Mouse (Mus musculus) liver, embryonic 14.5 days (tissue): ENCODE data around the gene Irf4. TPM values are rescaled to one million over a fixed set of nuclear protein-coding genes. Genes with fewer than 3 reads are reported as not detected.

Experiments
- ATAC-seq: fragments of 200-750 bp; cut with Nextera tagmentation; 2 replicates; pipeline ENCODE4 v1.8.0; 2017; ENCODE audit warnings: moderate number of reproducible peaks, mild to moderate bottlenecking, moderate library complexity; ENCODE audit not compliant: insufficient read depth
- DNase-seq, 3 experiments: peaks; one replicate each; pipeline ENCODE4 v3.0.0-alpha.2; 2012 to 2013; ENCODE audit warnings: low read depth in 3 of 3, low spot score in 3 of 3
- H3K27ac ChIP-seq: fragments of 300-500 bp; sonication (generic); 2 replicates; pipeline ENCODE4 v1.5.1; 2014; ENCODE audit warnings: moderate library complexity, mild to moderate bottlenecking, control low read depth, inconsistent platforms
- H3K27me3 ChIP-seq: fragments of 300-500 bp; sonication (generic); 2 replicates; pipeline ENCODE4 v1.6.1; 2014; ENCODE audit warnings: mild to moderate bottlenecking, low read length, moderate library complexity; ENCODE audit not compliant: control insufficient read depth, insufficient read depth
- H3K36me3 ChIP-seq: fragments of 300-500 bp; sonication (generic); replicated peaks from 2 replicates; pipeline ENCODE4 v1.6.1; 2014; ENCODE audit warnings: low read depth; ENCODE audit not compliant: control insufficient read depth, insufficient read depth
- H3K4me1 ChIP-seq, 2 experiments: fragments of 200-500 bp in 1 of 2; fragments of 300-500 bp in 1 of 2; sonication (generic) in 1 of 2; replicated peaks; 2 replicates each; pipeline ENCODE4 v1.6.1; 2012 to 2014; ENCODE audit warnings: antibody characterized with exemption in 1 of 2, inconsistent platforms in 1 of 2, low read length in 1 of 2; ENCODE audit not compliant: control insufficient read depth in 2 of 2, insufficient read depth in 2 of 2
- H3K4me2 ChIP-seq: fragments of 300-500 bp; sonication (generic); 2 replicates; pipeline ENCODE4 v1.6.1; 2014; ENCODE audit warnings: low read depth, mild to moderate bottlenecking, control low read depth, moderate library complexity
- H3K4me3 ChIP-seq, 2 experiments: fragments of 200-500 bp in 1 of 2; fragments of 300-500 bp in 1 of 2; sonication (generic) in 1 of 2; 2 replicates each; pipeline ENCODE4 v1.5.1; 2012 to 2014; ENCODE audit warnings: low read depth in 2 of 2, low read length in 2 of 2, mild to moderate bottlenecking in 2 of 2, control low read depth in 1 of 2, inconsistent platforms in 1 of 2, moderate library complexity in 1 of 2; ENCODE audit not compliant: insufficient read depth in 1 of 2
- H3K9ac ChIP-seq: fragments of 300-500 bp; sonication (generic); replicated peaks from 2 replicates; pipeline ENCODE4 v1.6.1; 2014; ENCODE audit warnings: mild to moderate bottlenecking, control low read depth, moderate library complexity
- H3K9me3 ChIP-seq: fragments of 300-500 bp; sonication (generic); 2 replicates; pipeline ENCODE4 v1.6.1; 2016; ENCODE audit warnings: low read length, mixed read lengths; ENCODE audit not compliant: control insufficient read depth
- CTCF ChIP-seq: IDR thresholded peaks from 2 replicates; pipeline ENCODE4 v1.5.1; 2016; ENCODE audit warnings: antibody characterized with exemption, low read depth, control low read depth
- EP300 ChIP-seq: IDR thresholded peaks from 2 replicates; pipeline ENCODE4 v1.6.1; 2016; ENCODE audit warnings: antibody characterized with exemption, low read depth
- WGBS: fragments of 180-500 bp; shearing (Covaris S2); extraction: QIAGEN DNeasy Blood & Tissue Kit; methylation state at CpG from one replicate; pipeline ENCODE4 v1.1.7; 2014; ENCODE audit not compliant: insufficient replicate concordance; 5-methylcytosine and 5-hydroxymethylcytosine counted together
- polyA plus RNA-seq, 2 experiments: library from polyadenylated mRNA; depleted of rRNA in 1 of 2; stranded (reverse) in 1 of 2; unstranded in 1 of 2; fragments of >200 nt; fragmentation: Nextera tagmentation in 1 of 2; extraction: Ambion mirVana in 1 of 2; gene quantifications; 2 replicates each; pipeline versions ENCODE4 v1.2.1 to v1.2.3; 2012 to 2014

Irf4 gene
- polyA plus RNA-seq, 2 experiments = 0.08 to 0.11 TPM

DNA sequence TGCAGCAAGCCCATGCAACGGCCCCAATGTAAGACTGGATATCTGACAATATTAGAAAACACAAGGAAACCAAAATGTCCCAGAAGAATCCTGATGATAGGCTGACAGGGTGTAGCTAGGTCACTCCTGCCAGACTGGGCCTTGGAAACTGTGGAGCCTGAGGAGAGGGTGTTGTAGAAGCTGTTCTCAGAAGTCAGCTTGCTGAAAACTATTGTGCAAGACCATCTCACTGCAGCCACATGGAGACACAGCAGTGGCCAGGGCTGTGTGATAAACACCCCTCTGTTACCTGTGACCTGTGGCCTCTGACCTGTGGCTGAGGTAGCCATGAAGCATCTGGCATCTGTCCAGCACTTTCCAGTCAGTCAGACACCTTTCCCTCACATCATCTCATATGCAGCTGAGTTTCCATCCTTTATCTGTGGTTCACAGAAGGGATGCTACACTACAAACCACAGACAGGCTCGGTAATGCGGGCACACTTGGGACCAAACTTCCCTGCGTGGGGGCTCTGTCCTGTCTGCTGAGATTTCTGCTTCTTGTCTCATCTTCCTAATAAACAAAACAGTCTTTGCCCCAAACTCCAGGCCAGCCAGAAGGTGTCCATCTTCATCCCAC lies 36.5 kb downstream of the Irf4 start:
- H3K9ac ChIP-seq = no peak overlapping the region
- no peak overlapping the region for H3K4me3 ChIP-seq
- ATAC-seq = no peak
- no peaks in the 10 kb centered on the region for H3K36me3 ChIP-seq
- H3K4me1 ChIP-seq = no peaks in the 10 kb centered on the region
- DNase-seq = no peak
- WGBS = 44% methylated on average over 4 of the region's 4 CpGs
- no peaks in the 10 kb centered on the region for H3K9me3 ChIP-seq
- H3K4me2 ChIP-seq = no peak overlapping the region
- no peak overlapping the region for H3K27ac ChIP-seq
- TF ChIP-seq EP300 (no peak), CTCF (no peak)
- no peaks in the 10 kb centered on the region for H3K27me3 ChIP-seq

DNA sequence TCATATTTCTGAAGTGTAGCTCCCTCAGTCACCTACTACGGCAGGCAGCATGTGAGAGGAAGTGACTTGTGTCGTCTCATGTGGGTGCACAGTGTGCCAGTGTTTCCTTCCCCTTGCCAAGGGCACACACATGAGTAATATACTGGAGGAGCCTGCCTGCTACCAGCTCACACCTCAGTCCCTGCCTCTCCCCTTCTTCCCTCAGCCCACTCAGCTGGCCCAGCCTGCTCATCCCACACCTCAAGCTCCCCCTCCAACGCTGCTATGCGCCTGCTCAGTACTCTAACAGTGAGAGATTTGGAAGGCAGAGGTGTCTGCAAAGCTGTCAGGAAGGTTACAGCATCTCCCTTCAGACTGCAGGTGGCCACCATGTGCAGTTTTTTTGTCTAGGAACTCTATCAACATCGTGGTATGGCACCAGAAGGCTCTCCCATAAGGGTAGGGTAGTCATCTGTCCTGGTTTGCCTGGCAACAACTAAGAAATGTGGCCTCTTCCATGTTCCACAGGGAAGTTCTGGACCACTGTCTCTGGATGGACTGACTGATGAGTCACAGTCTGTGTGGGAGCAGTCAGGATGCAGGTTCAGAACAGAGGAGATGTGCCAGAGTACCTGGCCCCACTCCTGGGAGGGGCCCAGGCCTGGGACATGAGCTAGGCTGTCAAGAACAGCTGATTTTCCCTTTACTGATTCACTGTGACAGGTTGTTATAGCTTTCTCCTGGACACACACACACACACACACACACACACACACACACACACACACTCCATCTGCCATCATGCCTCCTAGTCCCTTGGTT lies 37.4 kb downstream of the Irf4 start:
- no peaks in the 10 kb centered on the region for H3K4me1 ChIP-seq
- WGBS = 39% methylated on average over 5 of the region's 5 CpGs
- no peak for ATAC-seq
- H3K27ac ChIP-seq = no peak overlapping the region
- TF ChIP-seq EP300 = no peak
- TF ChIP-seq CTCF = no peak
- H3K4me2 ChIP-seq = no peak overlapping the region
- no peak overlapping the region for H3K4me3 ChIP-seq
- H3K27me3 ChIP-seq = no peaks in the 10 kb centered on the region
- no peaks in the 10 kb centered on the region for H3K9me3 ChIP-seq
- DNase-seq = no peak
- no peaks in the 10 kb centered on the region for H3K36me3 ChIP-seq
- H3K9ac ChIP-seq = no peak overlapping the region

DNA sequence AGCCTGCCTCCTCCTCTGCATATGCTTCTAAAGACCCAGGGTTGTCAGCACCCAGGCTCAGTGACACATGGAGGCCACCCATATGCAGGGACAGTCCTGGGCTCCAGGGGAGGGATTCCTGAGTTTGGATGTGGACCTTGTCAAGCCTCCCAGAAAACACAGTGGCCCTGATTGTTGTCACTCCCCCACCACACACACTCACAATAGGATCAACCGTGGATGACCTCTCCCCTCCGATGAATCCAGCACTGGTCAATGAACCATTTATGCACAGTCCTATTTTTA lies 38.0 kb downstream of the Irf4 start:
- no peak for TF ChIP-seq CTCF
- TF ChIP-seq EP300 = no peak
- no peak for ATAC-seq
- Histone ChIP-seq H3K4me3 (no peak overlapping the region), H3K4me2 (no peak overlapping the region), H3K27me3 (no peaks in the 10 kb centered on the region), H3K36me3 (no peaks in the 10 kb centered on the region), H3K4me1 (no peaks in the 10 kb centered on the region), H3K27ac (no peak overlapping the region), H3K9me3 (no peaks in the 10 kb centered on the region), H3K9ac (no peak overlapping the region)
- DNase-seq = no peak
- WGBS = 59% methylated on average over 2 of the region's 2 CpGs

DNA sequence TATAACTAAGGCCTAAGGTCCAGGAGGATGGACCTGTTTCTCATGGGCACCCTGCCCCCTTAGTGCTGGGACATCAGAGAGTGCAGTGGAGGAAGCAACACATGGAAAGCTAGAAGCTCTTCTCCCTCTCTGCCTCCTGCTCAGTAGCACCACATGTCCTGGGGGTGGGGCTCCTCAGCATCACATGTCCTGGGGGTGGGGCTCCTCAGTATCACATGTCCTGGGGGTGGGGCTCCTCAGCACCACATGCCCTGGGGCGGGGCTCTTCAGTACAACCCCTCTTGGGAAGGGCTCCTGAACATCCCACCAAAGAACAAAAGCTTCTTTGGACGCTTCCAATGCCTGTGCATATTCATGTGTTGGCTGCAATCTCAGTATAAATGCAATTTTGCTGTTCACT lies 38.5 kb downstream of the Irf4 start:
- no peaks in the 10 kb centered on the region for H3K36me3 ChIP-seq
- no peaks in the 10 kb centered on the region for H3K9me3 ChIP-seq
- DNase-seq (no peak), ATAC-seq (no peak)
- WGBS = 61% methylated on average over 2 of the region's 2 CpGs
- no peak overlapping the region for H3K4me3 ChIP-seq
- H3K9ac ChIP-seq = no peak overlapping the region
- no peak overlapping the region for H3K27ac ChIP-seq
- H3K27me3 ChIP-seq = no peaks in the 10 kb centered on the region
- H3K4me1 ChIP-seq = no peaks in the 10 kb centered on the region
- H3K4me2 ChIP-seq = no peak overlapping the region
- TF ChIP-seq EP300 (no peak), CTCF (no peak)

DNA sequence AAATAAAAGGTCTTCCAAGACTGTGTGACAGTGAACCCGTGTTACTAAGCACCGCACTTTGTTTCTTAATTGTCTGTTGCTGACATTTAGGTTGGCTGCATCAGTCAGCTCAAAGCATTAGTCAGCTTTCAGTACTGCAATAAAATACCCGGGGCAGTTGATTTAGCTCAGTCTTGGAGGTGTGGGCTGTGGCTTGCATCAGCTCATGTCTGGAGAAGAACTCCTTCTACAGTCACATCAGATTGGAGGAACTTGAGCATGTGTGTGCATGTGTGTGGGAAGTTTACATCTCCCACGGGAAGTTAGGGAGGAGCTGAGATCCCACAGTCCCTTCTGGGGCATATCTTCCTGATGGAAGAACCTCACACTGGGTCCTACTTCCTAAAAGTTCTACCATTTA lies 38.9 kb downstream of the Irf4 start:
- ATAC-seq (no peak), DNase-seq (no peak)
- WGBS = 61% methylated on average over 4 of the region's 4 CpGs
- Histone ChIP-seq H3K4me3 (no peak overlapping the region), H3K9me3 (no peaks in the 10 kb centered on the region), H3K27ac (no peak overlapping the region), H3K36me3 (no peaks in the 10 kb centered on the region), H3K4me1 (no peaks in the 10 kb centered on the region), H3K27me3 (no peaks in the 10 kb centered on the region), H3K4me2 (no peak overlapping the region), H3K9ac (no peak overlapping the region)
- no peak for TF ChIP-seq CTCF
- TF ChIP-seq EP300 = no peak
